Mouse (Mus musculus) forebrain, embryonic 11.5 days (tissue): ENCODE measurements around the gene Col6a1. TPM values are rescaled to one million over a fixed set of nuclear protein-coding genes. Genes with fewer than 3 reads are reported as not detected.
"Not testable (repeated sequence)": the region's sequence is repeated elsewhere in the genome, so short reads cannot be mapped to it uniquely, and the experiment has no call there.

Source experiments
- ATAC-seq: fragments of 200-750 bp; cut with Nextera tagmentation; replicated peaks from 2 replicates; pipeline ENCODE4 v1.8.0; 2017; ENCODE audit warnings: moderate TSS enrichment; ENCODE audit not compliant: low FRiP score
- DNase-seq: peaks from one replicate; pipeline ENCODE4 v3.0.0-alpha.2; 2017; ENCODE audit warnings: low spot score
- H3K27ac ChIP-seq: fragments of 300-500 bp; sonication (generic); 2 replicates; pipeline ENCODE4 v1.5.1; 2014; ENCODE audit warnings: low read depth, low read length
- H3K27me3 ChIP-seq: fragments of 300-500 bp; sonication (generic); 2 replicates; pipeline ENCODE4 v1.6.1; 2014; ENCODE audit warnings: mild to moderate bottlenecking, low read length, mixed read lengths; ENCODE audit not compliant: control insufficient read depth, insufficient read depth
- H3K36me3 ChIP-seq: fragments of 300-500 bp; sonication (generic); 2 replicates; pipeline ENCODE4 v1.6.1; 2014; ENCODE audit warnings: mild to moderate bottlenecking, low read length, moderate library complexity, mixed read lengths; ENCODE audit not compliant: control insufficient read depth, insufficient read depth
- H3K4me1 ChIP-seq: fragments of 300-500 bp; sonication (generic); replicated peaks from 2 replicates; pipeline ENCODE4 v1.6.1; 2014; ENCODE audit warnings: low read length, mixed read lengths; ENCODE audit not compliant: control insufficient read depth, insufficient read depth
- H3K4me2 ChIP-seq: fragments of 300-500 bp; sonication (generic); 2 replicates; pipeline ENCODE4 v1.6.1; 2014; ENCODE audit warnings: low read depth, mild to moderate bottlenecking, low read length, moderate library complexity, mixed read lengths; ENCODE audit not compliant: severe bottlenecking
- H3K4me3 ChIP-seq: fragments of 300-500 bp; sonication (generic); 2 replicates; pipeline ENCODE4 v1.5.1; 2014; ENCODE audit warnings: low read depth, low read length
- H3K9ac ChIP-seq: fragments of 300-500 bp; sonication (generic); 2 replicates; pipeline ENCODE4 v1.6.1; 2014; ENCODE audit warnings: low read length
- H3K9me3 ChIP-seq: fragments of 300-500 bp; sonication (generic); 2 replicates; pipeline ENCODE4 v1.6.1; 2016; ENCODE audit warnings: low read length, mixed read lengths; ENCODE audit not compliant: control insufficient read depth
- WGBS: fragments of 180-500 bp; shearing (Covaris S2); extraction: QIAGEN DNeasy Blood & Tissue Kit; methylation state at CpG from one replicate; pipeline ENCODE4 v1.1.7; 2014; 5-methylcytosine and 5-hydroxymethylcytosine counted together
- polyA plus RNA-seq: library from polyadenylated mRNA; unstranded; fragments of >200 nt; fragmentation: Nextera tagmentation; extraction: Ambion mirVana; gene quantifications from 2 replicates; pipeline ENCODE4 v1.2.1, GENCODE M21; 2014

The Col6a1 gene
- polyA plus RNA-seq, 1 experiment from 2014 or later: 8.6 TPM

DNA sequence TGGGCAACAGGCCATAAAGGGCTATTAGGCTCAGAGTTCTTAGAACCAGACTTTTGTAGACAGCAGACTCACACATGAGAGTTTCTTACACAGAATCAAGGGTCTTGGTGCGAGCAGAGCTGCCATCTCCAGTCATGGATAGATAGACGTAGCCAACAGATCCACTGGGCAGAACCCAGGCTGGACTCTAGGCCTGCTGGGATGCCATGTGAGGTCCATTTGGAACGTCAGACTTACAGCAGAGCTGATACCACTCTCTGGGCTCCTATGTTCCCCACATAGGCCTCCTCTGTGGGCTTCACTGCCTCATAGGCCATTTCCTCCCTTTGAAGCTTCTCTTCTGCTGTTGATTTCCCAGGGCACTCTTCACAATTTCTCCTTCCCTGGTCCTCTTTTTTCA, 27.7 kb upstream of the Col6a1 start:
- 86% methylated on average over 3 of the region's 3 CpGs for WGBS
- Histone ChIP-seq H3K4me1 (no peaks in the 10 kb centered on the region), H3K9ac (no peak overlapping the region), H3K4me3 (no peak overlapping the region), H3K36me3 (no peaks in the 10 kb centered on the region), H3K4me2 (no peak overlapping the region), H3K27ac (no peak overlapping the region), H3K27me3 (no peaks in the 10 kb centered on the region), H3K9me3 (no peaks in the 10 kb centered on the region)
- ATAC-seq (no peak), DNase-seq (no peak)

DNA sequence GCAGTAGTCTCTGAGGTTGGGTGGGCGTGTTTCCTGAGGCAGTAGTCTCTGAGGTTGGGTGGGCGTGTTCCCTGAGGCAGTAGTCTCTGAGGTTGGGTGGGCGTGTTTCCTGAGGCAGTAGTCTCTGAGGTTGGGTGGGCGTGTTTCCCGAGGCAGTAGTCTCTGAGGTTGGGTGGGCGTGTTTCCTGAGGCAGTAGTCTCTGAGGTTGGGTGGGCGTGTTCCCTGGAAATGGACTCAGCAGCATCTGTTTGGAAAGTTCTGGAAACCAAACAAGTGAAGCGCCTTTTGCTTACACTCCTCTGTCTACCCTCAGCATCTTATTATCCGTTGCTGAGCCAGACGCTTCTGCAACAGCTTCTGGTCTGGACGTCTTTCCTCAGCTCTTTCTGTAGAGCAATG, 18.3 kb upstream of the Col6a1 start:
- H3K4me1 ChIP-seq, ATAC-seq, H3K27me3 ChIP-seq, H3K9ac ChIP-seq, H3K4me2 ChIP-seq, H3K36me3 ChIP-seq, H3K9me3 ChIP-seq, DNase-seq, H3K27ac ChIP-seq, H3K4me3 ChIP-seq: not testable (repeated sequence)
- WGBS: 62% methylated on average over 11 of the region's 11 CpGs

DNA sequence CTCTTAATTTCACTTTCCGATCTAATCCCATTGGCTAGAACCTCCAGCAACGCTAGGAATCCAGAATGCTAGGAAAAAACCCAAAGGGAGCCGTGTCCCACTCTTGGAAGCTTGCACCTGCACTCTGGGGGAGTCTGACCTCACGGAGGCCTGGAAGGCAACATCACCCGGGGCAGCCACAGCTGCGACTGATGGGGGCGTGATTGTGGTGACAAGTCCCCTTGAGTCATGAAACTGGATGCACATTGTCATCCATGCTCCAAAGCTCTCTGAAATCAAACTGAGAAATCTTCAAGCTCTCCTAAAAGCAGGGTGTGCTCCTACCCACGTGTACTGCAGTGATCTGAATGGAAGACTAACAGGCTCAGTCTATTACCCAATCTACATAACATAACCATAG, 10.8 kb upstream of the Col6a1 start:
- Histone ChIP-seq H3K27ac (no peak overlapping the region), H3K4me3 (no peak overlapping the region), H3K4me1 (no peaks in the 10 kb centered on the region; the same call in 1 of the 2 replicates), H3K9ac (no peak overlapping the region), H3K4me2 (no peak overlapping the region), H3K9me3 (no peaks in the 10 kb centered on the region), H3K36me3 (no peaks in the 10 kb centered on the region), H3K27me3 (no peaks in the 10 kb centered on the region)
- ATAC-seq (no peak), DNase-seq (no peak)
- WGBS: 68% methylated on average over 8 of the region's 8 CpGs

DNA sequence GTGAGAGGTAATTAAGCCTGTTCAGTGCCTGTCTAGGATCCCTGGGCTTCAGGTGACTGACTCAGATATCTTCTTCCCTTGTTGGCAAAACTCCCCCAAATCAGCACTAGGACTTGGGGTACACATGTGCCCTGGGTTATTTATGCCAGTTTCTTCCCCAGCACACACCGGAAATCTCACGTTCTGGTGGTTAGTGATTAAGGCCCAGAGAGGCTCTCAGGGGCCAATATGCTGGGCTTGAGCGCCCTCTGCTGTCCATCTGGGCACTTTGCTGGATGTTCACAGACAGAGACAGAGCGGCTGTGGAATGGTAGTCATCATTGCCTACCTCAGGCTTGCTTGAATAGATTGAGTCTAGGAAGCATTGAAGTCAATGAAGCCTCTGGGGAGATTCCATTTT, 9.0 kb upstream of the Col6a1 start:
- WGBS: 8% methylated on average over 4 of the region's 4 CpGs
- H3K27me3 ChIP-seq: no peaks in the 10 kb centered on the region
- H3K4me2 ChIP-seq: no peak overlapping the region

DNA sequence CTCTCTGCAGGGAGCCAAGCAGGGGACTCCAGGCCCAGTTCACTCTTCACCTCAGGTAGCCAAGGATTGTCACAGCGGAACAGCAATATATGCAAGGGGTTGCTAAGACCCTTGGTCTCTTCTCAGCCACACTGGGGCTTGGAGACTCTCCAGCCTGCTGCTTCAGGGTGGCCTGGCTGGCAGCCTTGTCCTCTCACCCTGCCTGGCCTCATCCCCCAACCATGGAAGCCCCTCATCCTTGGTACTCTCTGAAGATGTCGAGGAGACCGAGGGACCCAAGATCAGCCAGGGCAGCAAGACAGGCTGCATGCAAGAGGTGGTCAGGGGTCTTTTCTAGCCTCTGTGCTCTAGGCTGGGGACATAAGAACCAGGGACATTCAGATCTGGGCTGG, 7.7 kb upstream of the Col6a1 start:
- no peak for DNase-seq
- ATAC-seq: no peak
- Histone ChIP-seq H3K4me2 (0 out of 2 replicates have a peak overlapping the region, but pooled peaks have one; percentile 16), H3K27ac (no peak overlapping the region), H3K4me3 (no peak overlapping the region), H3K9me3 (no peaks in the 10 kb centered on the region), H3K36me3 (no peaks in the 10 kb centered on the region), H3K4me1 (no peaks in the 10 kb centered on the region; the same call in 1 of the 2 replicates), H3K9ac (no peak overlapping the region), H3K27me3 (no peaks in the 10 kb centered on the region)
- whole genome bisulfite sequencing: 42% methylated on average over 3 of the region's 3 CpGs

More for the DNA sequence above, 9.0 kb upstream of the Col6a1 start:
- H3K36me3 ChIP-seq: no peaks in the 10 kb centered on the region
- peak; percentile 71; the same call in 1 of the 2 replicates for ATAC-seq
- no peaks in the 10 kb centered on the region; the same call in 1 of the 2 replicates for H3K4me1 ChIP-seq
- H3K9ac ChIP-seq: no peak overlapping the region
- DNase-seq: peak; percentile 89
- no peak overlapping the region for H3K27ac ChIP-seq
- no peaks in the 10 kb centered on the region for H3K9me3 ChIP-seq
- H3K4me3 ChIP-seq: no peak overlapping the region

DNA sequence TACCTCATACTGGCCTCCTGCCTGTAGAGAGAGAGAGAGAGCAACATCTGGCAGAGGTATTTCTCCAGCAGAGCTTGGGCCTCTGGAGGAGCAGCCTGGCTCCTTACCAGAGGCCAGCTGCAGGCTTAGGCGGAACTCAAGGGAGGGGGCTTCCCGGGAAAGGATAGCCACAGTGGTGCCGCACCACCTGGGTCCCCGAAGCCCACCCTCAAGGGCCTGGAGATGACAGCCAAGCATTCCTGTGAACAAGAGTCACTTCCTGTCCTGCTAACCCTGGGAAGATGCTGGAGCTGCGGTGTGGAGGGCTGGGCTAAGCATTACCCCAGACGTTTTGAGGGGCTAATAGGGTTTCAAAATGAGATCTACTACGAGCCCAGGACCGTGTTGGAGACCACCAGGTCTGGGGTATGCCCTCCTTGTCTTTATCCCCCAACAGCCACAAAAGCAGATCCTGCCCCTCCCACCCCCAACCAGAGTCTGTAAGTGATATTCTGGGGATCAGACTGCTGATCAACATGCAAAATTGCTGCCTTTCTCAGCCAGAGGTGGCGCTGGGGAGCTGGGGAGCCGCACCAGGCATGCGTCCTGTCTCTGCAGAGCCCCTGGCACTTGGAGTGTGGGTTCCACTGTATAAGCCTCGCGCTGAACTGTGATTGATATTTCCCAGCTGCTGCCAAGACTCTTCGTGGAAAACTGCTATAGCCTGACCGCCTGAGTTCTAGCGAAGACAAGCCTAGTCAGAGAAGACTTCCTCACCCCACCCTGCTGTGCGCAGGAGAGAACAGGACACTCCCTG, 7.1 kb upstream of the Col6a1 start:
- Histone ChIP-seq H3K27me3 (no peaks in the 10 kb centered on the region), H3K4me3 (no peak overlapping the region), H3K4me2 (0 out of 2 replicates have a peak overlapping the region, but pooled peaks have one; percentile 16), H3K9ac (no peak overlapping the region), H3K27ac (no peak overlapping the region), H3K9me3 (no peaks in the 10 kb centered on the region), H3K36me3 (no peaks in the 10 kb centered on the region), H3K4me1 (no peaks in the 10 kb centered on the region; the same call in 1 of the 2 replicates)
- ATAC-seq (peak; percentile 69), DNase-seq (peak; percentile 84)
- 15% methylated on average over 17 of the region's 17 CpGs for WGBS

DNA sequence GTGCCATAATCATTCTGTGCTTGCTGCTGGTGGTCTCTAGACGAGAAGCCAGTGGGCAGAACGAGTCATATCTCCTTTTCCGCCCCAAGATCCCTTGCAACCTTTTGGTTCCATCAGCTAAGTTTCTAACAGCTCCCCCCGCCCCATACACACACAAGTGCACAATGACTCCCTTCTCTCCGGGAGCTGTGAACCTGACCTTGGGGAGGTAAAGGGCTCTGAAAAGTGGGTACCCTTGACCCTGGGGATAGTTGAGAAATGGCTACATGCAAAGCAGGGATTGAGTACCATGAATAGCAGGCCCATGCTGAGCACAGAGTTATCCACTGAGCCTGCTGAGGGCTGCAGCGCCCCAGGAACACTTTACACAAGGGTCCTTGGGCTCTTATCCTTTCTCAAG, 6.4 kb upstream of the Col6a1 start:
- 71% methylated on average over 6 of the region's 6 CpGs for WGBS
- Histone ChIP-seq H3K4me3 (no peak overlapping the region), H3K36me3 (no peaks in the 10 kb centered on the region), H3K9ac (no peak overlapping the region), H3K4me1 (no peaks in the 10 kb centered on the region; the same call in 1 of the 2 replicates), H3K27me3 (no peaks in the 10 kb centered on the region), H3K27ac (no peak overlapping the region), H3K9me3 (no peaks in the 10 kb centered on the region), H3K4me2 (no peak overlapping the region)
- ATAC-seq (no peak), DNase-seq (no peak)

DNA sequence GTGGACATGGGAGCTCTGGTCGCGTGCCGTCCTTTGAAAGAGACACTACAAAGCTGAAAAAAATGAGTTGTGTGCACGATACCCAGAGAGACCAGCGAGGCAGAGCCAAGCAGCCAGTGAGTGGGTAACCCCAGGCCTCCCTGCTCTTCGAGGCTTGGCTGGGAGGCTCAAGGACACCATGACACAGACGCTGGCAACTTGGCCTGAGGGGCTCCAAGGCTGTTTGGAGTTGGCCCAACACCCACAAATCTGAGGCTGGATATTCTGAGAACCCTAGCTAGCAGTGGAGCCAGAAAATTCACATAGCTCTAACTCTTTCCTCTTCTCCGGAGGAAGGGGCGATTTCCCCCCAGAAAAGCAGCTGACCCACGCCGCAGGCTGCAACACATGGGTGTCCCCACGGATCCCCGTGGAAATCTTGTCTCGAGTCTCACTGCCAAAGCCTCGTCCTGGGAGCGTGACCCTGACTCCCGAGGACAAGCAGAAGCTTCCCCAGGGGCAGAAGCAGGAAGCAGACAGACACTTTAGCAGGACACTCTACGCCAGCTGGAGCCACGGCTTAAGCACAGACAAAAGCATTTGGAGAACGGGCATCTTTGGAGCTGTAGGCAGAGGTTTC, 5.8 kb upstream of the Col6a1 start:
- Histone ChIP-seq H3K4me3 (no peak overlapping the region), H3K27ac (no peak overlapping the region), H3K9me3 (no peaks in the 10 kb centered on the region), H3K4me2 (no peak overlapping the region), H3K4me1 (no peaks in the 10 kb centered on the region; the same call in 1 of the 2 replicates), H3K27me3 (no peaks in the 10 kb centered on the region), H3K36me3 (no peaks in the 10 kb centered on the region), H3K9ac (no peak overlapping the region)
- WGBS: 78% methylated on average over 20 of the region's 20 CpGs
- DNase-seq (no peak), ATAC-seq (no peak)
